Mouse (Mus musculus) hindlimb bud, embryonic 11.5 days (tissue): ENCODE results near the gene Mst1r.

Experiments
- DNase-seq: peaks from one replicate; pipeline ENCODE4 v3.0.0-alpha.2; 2012; ENCODE audit warnings: low read depth, low spot score; ENCODE audit errors: extremely low spot score

Mst1r gene

DNA sequence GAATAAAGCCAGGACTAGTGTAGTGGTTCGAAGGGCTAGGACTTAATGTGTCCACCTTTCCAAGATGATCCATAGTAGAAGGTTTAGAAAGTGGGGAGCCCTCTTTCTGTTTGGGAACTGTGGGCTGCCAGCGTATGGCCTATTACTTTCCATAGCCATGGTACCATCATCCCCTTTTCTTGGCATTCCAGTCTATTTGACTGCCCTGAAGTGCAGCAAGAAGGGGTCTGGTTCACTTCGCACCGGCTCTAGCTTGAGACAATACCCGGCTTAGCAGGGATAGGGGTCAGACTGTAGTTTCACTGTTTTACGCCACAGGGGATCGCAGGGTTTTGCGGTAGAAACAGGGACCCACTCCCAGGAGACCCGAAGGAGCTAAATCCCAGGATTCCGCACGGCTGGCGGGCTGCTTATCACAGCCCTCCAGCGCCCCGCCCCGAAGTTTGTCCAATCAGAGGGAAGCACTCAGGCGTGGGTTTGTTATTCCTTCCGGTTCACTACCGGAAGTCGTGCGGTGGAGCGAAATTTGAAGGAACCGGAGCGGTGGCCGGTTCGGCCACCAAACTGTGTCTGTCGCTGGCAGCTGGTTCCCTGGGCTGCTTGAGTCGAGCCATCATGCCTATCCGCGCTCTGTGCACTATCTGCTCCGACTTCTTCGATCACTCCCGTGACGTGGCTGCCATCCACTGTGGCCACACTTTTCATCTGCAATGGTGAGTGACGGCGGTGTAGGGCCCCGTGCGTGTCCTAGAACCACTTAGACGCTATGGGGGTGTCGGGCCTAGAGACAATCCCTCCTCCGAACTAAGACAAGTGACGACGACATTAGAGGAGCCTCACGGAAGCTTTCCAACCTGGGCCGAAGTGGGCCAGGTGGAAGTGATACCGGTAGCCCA, 44.0 kb downstream of the Mst1r start:
- DNase-seq, result peak; percentile 57

GRCm38 (mm10) chr9:107955613-107956289, 49.1 kb downstream of the Mst1r start:
- DNase-seq, result no peak

DNA sequence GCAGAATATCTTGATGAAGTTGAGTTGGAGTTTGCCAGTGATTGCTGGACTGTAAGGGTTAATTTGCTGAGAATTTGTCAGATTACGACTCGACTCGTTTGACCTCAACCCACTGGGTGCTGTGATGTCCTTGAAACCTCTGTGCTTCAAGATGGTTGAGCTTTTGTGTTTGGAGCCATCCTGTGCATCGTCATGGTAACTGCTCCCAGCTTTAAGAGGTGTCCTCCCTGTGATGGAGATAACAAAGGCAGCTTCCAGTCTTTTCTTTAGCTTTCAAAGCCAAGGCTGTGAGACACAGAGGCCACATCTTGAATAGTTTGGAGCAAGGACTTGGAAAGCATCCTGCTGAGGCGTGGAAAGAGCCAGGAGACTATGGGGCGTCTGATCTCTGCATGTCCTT, 50.5 kb downstream of the Mst1r start:
- no peak for DNase-seq

GRCm38 (mm10) chr9:107959896-107960295, 53.2 kb downstream of the Mst1r start:
- DNase-seq, result no peak

DNA sequence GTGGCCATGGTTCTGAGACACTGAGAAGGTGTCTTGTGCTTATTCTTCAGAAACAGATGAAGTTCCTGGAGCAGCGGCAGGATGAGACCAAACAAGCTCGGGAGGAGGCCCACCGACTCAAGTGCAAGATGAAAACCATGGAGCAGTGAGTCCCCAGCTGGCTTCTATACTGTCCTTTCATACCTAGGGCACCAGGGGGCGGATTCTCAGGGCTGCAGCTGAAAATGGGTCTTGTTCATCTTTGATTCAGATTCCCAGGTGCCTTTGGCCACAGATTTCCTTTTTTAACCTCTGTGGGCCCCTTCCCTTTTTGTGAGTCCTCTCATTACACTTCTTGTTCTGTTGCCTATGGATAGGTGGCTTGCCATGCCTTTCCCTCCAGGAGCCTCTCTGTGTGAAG, 54.3 kb downstream of the Mst1r start:
- DNase-seq, result no peak

DNA sequence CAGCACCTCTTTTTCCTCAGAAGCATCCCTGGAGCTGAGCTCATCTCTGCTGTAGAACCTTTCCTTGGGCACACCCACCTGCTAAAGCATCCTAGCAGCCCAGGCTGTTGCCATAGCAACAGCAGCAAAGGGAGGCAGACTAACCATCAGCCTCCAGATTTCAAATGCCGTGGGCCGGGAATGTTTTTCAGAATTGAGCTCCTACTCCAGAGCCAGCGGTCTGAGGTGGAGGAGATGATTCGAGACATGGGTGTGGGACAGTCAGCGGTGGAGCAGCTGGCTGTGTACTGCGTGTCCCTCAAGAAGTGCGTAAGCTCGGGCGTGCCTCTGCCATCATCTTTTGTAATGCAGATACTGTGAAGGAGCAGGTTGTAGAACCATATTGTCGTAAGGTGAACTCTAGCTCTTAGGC, 54.7 kb downstream of the Mst1r start:
- DNase-seq, result no peak

GRCm38 (mm10) chr9:107961881-107962280, 55.2 kb downstream of the Mst1r start:
- no peak for DNase-seq

DNA sequence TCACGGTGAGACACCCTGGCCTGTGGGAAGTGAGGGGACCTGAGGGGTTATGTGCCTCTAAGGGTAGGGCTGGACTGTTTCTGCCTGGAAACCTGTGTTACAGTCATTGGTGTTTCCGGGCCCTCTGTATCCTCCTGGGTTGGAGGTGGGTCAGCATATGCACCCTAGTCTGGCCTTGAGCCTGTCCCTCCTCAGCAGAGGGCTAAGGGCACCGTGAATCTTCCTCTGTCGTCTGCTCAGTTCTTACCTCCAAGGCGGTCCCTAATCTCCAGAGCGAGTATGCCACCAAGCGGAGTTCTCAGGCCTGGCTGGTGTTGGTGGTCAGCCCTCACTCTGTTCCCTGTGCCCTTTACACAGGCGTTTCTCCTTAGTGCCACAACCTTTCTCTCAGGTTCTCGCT, 56.2 kb downstream of the Mst1r start:
- DNase-seq, result no peak

DNA sequence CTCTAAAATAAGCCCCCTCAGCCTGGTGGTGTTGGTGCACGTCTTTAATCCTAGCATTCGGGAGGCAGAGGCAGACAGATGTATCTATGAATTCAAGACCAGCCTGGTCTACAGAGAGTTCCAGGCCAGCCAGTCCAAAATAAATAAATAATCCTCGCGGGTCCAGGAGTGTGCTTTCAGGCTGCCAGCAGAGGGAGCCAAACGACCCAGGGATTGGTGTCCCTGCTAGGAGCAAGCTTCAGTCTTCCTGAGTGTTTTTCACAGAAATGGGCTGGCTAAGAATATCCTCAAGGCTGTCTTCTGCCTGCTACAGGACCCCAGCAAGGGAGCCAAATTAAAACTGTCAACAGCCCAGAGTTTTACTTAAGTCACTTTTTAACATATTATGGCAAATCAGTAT, 57.0 kb downstream of the Mst1r start:
- DNase-seq, result no peak

DNA sequence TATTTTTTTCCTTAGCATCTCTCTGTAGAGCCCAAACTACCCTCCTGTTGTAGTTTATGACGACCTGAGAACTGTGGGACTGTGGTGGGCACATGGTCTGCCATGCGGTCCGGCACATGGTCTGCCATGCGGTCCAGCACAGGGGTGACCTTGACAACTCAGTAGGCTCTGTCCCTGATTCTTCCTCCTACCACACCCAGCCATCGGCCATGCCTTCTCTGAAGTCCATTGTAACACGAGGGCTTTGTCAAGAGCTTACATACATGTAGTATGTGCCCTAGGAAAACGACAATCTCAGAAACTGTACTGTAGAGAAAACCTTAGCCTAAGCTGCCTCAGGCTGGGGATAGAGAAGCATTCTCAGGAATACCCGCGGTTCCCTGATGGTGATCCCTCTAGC, 58.0 kb downstream of the Mst1r start:
- DNase-seq, result no peak

DNA sequence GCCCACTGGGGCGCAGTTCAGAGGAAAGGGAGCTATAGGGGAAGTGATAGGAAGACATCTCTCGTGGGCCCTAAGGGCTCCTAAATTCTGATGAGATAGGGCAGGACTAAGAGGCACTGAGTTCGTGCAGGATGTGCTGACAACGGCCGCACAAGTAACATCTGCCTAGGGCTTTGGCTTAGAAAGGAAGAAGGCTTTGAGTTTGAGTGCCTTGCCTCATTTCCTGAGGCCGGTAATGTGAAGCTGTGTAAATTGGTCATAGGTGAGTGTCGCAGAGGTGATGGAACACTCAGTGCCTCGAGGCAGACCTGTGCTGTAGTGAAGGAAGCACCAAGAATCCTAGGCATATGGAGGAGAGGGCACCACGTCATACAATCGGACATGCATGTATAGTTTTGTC, 60.0 kb downstream of the Mst1r start:
- DNase-seq, result no peak

GRCm38 (mm10) chr9:107967437-107967836, 60.8 kb downstream of the Mst1r start:
- no peak for DNase-seq

- no peak for DNase-seq
These were observed 61.9 kb downstream of the Mst1r start for GRCm38 (mm10) chr9:107968531-107968930.
